Mouse (Mus musculus) liver, embryonic 13.5 days (tissue): Measurements from ENCODE around the gene Tmtc4. TPM values are rescaled to one million over a fixed set of nuclear protein-coding genes. Genes with fewer than 3 reads are reported as not detected.

Source experiments
- ATAC-seq: fragments of 200-750 bp; cut with Nextera tagmentation; 2 replicates; pipeline ENCODE4 v1.8.0; 2017; ENCODE audit warnings: low read depth, mild to moderate bottlenecking, moderate number of reproducible peaks, moderate library complexity
- DNase-seq: peaks from one replicate; pipeline ENCODE4 v3.0.0; 2022
- H3K27ac ChIP-seq: fragments of 300-500 bp; sonication (generic); 2 replicates; pipeline ENCODE4 v1.5.1; 2015; ENCODE audit warnings: moderate library complexity, mild to moderate bottlenecking, inconsistent platforms
- H3K27me3 ChIP-seq: fragments of 300-500 bp; sonication (generic); 2 replicates; pipeline ENCODE4 v1.6.1; 2015; ENCODE audit warnings: mild to moderate bottlenecking, inconsistent platforms
- H3K36me3 ChIP-seq: fragments of 300-500 bp; sonication (generic); 2 replicates; pipeline ENCODE4 v1.6.1; 2015; ENCODE audit warnings: mild to moderate bottlenecking, inconsistent platforms
- H3K4me1 ChIP-seq: fragments of 300-500 bp; sonication (generic); replicated peaks from 2 replicates; pipeline ENCODE4 v1.6.1; 2015; ENCODE audit warnings: inconsistent platforms
- H3K4me2 ChIP-seq: fragments of 300-500 bp; sonication (generic); 2 replicates; pipeline ENCODE4 v1.6.1; 2015; ENCODE audit warnings: inconsistent platforms, mild to moderate bottlenecking, moderate library complexity
- H3K4me3 ChIP-seq: fragments of 300-500 bp; sonication (generic); replicated peaks from 2 replicates; pipeline ENCODE4 v1.5.1; 2015; ENCODE audit warnings: mild to moderate bottlenecking, inconsistent platforms
- H3K9ac ChIP-seq: fragments of 300-500 bp; sonication (generic); 2 replicates; pipeline ENCODE4 v1.6.1; 2015; ENCODE audit warnings: mild to moderate bottlenecking, inconsistent platforms
- H3K9me3 ChIP-seq: fragments of 300-500 bp; sonication (generic); replicated peaks from 2 replicates; pipeline ENCODE4 v1.6.1; 2016; ENCODE audit warnings: inconsistent platforms
- WGBS: fragments of 180-500 bp; shearing (Covaris S2); methylation state at CpG from one replicate; pipeline ENCODE4 v1.1.7; 2015; ENCODE audit not compliant: insufficient replicate concordance; 5-methylcytosine and 5-hydroxymethylcytosine counted together
- polyA plus RNA-seq: library from polyadenylated mRNA; unstranded; fragments of >200 nt; fragmentation: Nextera tagmentation; extraction: Ambion mirVana; gene quantifications from 2 replicates; pipeline ENCODE4 v1.2.1, GENCODE M21; 2015

The Tmtc4 gene
- polyA plus RNA-seq, 1 experiment from 2014 or later = 3.1 TPM

DNA sequence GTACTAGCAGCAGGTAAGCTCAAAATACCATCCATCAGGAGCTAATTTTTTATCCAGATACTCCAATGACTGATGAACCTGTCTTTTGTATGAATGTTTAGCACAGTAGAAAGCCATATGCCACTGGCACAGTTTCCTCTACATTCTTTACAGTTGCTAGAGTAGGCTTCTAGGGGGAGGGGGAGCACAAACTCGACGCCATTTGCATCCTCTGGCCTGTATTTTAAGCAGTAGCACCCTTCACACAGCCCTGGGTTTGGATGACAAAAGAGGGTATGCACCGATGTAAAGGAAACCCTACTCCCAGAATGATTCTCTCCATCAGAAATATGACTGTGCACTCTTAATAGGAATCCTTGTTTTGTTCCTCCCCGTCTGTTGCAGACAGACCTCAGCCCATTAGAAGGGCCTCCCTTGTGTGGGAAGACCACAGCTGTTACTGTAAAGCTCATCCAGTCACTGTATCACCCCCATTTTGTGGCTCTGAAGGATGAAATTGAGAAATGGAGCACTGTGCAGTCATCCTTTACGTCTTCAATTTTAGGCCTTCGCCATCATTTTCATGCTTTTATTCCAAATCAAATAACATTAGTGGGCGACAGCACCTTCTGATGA, 100.9 kb downstream of the Tmtc4 start:
- Histone ChIP-seq H3K36me3 (no peaks in the 10 kb centered on the region; the same call in 1 of the 2 replicates), H3K4me1 (no peaks in the 10 kb centered on the region), H3K4me3 (no peak overlapping the region), H3K9me3 (no peaks in the 10 kb centered on the region), H3K9ac (no peak overlapping the region), H3K27ac (no peak overlapping the region), H3K27me3 (no peaks in the 10 kb centered on the region), H3K4me2 (no peak overlapping the region)
- no peak for DNase-seq
- ATAC-seq = no peak
- WGBS = 75% methylated on average over 7 of the region's 7 CpGs

DNA sequence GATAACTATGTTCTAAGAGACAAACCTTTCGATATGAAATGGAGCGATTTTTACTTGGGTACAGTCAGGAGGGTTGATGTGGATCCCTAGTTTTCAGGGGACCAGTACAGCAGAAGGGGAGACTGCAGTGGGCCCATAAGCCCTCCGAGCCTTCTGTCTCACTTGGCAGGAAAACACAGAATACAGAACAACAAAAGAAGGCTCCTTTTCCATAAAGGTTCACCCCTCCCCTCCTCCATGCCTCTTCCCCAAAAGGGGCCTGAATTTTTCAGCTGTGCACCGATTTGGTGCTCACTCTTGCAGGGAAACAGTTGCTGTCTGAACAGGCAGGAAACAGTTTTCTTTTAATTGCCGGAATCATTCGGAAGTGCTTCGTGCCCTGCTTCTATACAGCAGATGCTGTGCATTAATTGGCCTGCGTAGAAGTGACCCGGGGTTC, 101.6 kb downstream of the Tmtc4 start:
- no peaks in the 10 kb centered on the region for H3K27me3 ChIP-seq
- no peaks in the 10 kb centered on the region for H3K9me3 ChIP-seq
- H3K4me3 ChIP-seq = no peak overlapping the region
- ATAC-seq (no peak), DNase-seq (no peak)
- no peak overlapping the region for H3K4me2 ChIP-seq
- WGBS = 79% methylated on average over 9 of the region's 9 CpGs
- no peak overlapping the region for H3K9ac ChIP-seq
- H3K36me3 ChIP-seq = no peaks in the 10 kb centered on the region; the same call in 1 of the 2 replicates
- H3K27ac ChIP-seq = no peak overlapping the region
- H3K4me1 ChIP-seq = no peaks in the 10 kb centered on the region

DNA sequence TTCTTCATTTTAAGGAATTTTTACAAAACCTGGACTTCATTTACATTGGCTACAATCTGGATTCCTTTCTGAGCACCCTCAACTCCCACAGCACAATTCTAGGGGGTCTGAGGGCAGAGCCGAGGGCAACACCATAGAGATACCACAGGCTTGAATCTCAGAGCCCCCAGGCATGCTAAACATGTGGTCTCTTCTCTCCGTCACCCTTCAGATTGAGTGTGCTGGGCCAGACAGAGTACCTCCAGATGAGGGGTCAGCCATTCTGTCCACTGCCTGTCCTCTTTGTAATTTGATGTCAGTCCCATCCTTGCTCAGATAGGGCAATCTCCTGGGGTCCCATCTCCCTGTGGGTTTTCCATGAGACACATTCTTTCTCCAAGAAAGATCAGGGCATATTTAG, 102.1 kb downstream of the Tmtc4 start:
- DNase-seq = no peak
- no peak for ATAC-seq
- H3K4me3 ChIP-seq = no peak overlapping the region
- WGBS = 56% methylated on average over 2 of the region's 2 CpGs
- H3K4me2 ChIP-seq = no peak overlapping the region
- H3K9ac ChIP-seq = no peak overlapping the region
- H3K4me1 ChIP-seq = no peaks in the 10 kb centered on the region
- H3K9me3 ChIP-seq = no peaks in the 10 kb centered on the region
- H3K27me3 ChIP-seq = no peaks in the 10 kb centered on the region
- H3K27ac ChIP-seq = no peak overlapping the region
- H3K36me3 ChIP-seq = no peaks in the 10 kb centered on the region; the same call in 1 of the 2 replicates

DNA sequence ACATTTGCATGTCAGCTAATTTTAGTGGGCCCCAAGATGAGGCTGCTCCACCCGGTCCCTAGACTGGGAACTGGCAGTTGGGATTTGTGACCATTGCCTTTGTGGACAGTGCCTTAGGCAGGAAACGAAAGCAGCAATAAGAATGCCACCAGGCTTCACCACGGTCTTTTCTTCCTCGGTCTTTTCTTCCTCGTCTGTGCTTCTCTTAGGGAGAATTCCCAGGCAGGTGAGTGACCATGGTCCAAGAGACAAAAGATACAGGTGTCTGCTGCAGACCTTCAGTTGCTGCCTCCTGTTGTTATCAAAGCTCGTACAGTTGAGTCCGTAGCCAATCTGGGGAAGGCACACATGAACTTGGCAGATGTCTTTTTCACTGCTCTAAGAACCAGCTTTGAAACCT, 103.5 kb downstream of the Tmtc4 start:
- H3K9ac ChIP-seq = no peak overlapping the region
- 56% methylated on average over 7 of the region's 7 CpGs for WGBS

DNA sequence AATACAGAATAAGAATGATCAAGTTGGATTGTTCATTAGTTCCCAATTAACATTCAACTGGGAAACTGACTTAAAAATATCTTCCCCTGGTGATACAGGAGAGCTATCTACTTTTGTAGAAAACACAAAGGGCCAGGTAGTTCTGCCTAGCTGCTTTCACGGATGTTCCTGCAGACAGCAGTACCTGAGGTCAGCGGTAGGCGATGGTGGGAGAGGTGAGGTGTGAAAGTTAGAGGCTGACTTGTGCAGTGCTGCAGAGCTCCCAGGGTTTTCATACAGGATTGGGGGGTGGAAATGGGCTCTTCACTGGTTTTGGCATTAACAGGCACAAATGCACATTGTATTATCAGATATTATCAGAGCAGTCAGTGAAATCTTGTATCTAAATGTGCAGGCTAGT, 106.0 kb downstream of the Tmtc4 start:
- H3K9ac ChIP-seq = no peak overlapping the region
- H3K36me3 ChIP-seq = no peaks in the 10 kb centered on the region
- ATAC-seq (no peak), DNase-seq (no peak)
- H3K27ac ChIP-seq = no peak overlapping the region
- H3K9me3 ChIP-seq = no peaks in the 10 kb centered on the region
- 68% methylated on average over 3 of the region's 3 CpGs for WGBS
- H3K4me3 ChIP-seq = no peak overlapping the region
- no peak overlapping the region for H3K4me2 ChIP-seq
- H3K4me1 ChIP-seq = no peaks in the 10 kb centered on the region
- no peaks in the 10 kb centered on the region for H3K27me3 ChIP-seq

More for the DNA sequence above, 103.5 kb downstream of the Tmtc4 start:
- H3K4me3 ChIP-seq = no peak overlapping the region
- H3K27ac ChIP-seq = no peak overlapping the region
- H3K27me3 ChIP-seq = no peaks in the 10 kb centered on the region
- ATAC-seq (no peak), DNase-seq (no peak)
- H3K9me3 ChIP-seq = no peaks in the 10 kb centered on the region
- no peaks in the 10 kb centered on the region for H3K36me3 ChIP-seq
- H3K4me2 ChIP-seq = no peak overlapping the region
- H3K4me1 ChIP-seq = no peaks in the 10 kb centered on the region

DNA sequence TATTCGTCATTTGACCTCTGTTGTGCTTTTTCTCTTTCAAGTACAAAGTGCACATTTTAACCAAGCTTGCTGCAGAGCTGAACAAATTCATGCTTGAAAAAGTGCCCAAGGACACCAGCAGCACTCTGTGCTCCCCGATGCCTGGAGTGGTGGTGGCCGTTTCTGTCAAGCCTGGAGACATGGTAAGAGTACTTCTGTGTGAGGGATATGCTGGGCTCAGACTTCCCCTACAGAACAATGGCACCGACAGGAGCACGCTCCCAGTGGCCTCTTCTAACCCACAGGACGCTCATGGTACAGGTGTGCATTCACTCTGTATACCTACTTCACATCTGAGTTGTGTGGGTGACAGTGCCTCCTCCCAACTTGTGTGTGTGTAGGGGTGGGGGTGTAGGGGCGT, 107.1 kb downstream of the Tmtc4 start:
- 53% methylated on average over 7 of the region's 7 CpGs for WGBS
- H3K9me3 ChIP-seq = no peaks in the 10 kb centered on the region
- ATAC-seq = no peak
- no peak for DNase-seq
- H3K27ac ChIP-seq = no peak overlapping the region
- H3K4me1 ChIP-seq = no peaks in the 10 kb centered on the region
- H3K4me3 ChIP-seq = no peak overlapping the region
- no peak overlapping the region for H3K9ac ChIP-seq
- no peaks in the 10 kb centered on the region for H3K36me3 ChIP-seq
- no peaks in the 10 kb centered on the region for H3K27me3 ChIP-seq
- H3K4me2 ChIP-seq = no peak overlapping the region

GRCm38 (mm10) chr14:122876163-122876562, 107.7 kb downstream of the Tmtc4 start:
- DNase-seq (peak; percentile 22), ATAC-seq (no peak)
- Histone ChIP-seq H3K27me3 (no peaks in the 10 kb centered on the region), H3K4me3 (no peak overlapping the region), H3K4me2 (no peak overlapping the region), H3K27ac (no peak overlapping the region), H3K9ac (no peak overlapping the region), H3K36me3 (no peaks in the 10 kb centered on the region), H3K9me3 (no peaks in the 10 kb centered on the region), H3K4me1 (no peaks in the 10 kb centered on the region)
- 8% methylated on average over 6 of the region's 6 CpGs for WGBS

DNA sequence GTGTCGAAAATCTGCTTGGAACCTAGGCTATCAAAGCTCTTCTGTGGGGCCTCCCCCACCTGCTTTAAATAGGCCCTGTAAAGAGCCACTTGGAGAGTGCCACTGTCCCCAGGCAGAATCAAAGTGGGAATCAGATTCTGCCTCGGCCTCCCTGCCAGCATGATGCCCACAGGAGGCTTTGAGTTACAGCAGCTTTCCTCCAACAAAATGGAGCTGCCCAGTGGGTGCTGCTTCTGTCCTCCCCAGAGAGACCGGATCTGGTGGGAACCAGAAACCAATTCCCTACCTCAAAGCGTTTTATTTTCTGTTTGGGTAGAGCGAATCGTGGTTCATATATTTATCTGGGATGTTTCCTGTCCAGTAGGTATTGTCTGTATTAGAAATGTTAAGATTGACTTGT, 108.2 kb downstream of the Tmtc4 start:
- H3K9me3 ChIP-seq = no peaks in the 10 kb centered on the region
- H3K4me1 ChIP-seq = no peaks in the 10 kb centered on the region
- H3K4me3 ChIP-seq = no peak overlapping the region
- no peak overlapping the region for H3K4me2 ChIP-seq
- no peak for ATAC-seq
- 54% methylated on average over 6 of the region's 6 CpGs for WGBS
- no peak for DNase-seq
- no peaks in the 10 kb centered on the region for H3K36me3 ChIP-seq
- no peak overlapping the region for H3K27ac ChIP-seq
- H3K9ac ChIP-seq = no peak overlapping the region
- no peaks in the 10 kb centered on the region for H3K27me3 ChIP-seq

DNA sequence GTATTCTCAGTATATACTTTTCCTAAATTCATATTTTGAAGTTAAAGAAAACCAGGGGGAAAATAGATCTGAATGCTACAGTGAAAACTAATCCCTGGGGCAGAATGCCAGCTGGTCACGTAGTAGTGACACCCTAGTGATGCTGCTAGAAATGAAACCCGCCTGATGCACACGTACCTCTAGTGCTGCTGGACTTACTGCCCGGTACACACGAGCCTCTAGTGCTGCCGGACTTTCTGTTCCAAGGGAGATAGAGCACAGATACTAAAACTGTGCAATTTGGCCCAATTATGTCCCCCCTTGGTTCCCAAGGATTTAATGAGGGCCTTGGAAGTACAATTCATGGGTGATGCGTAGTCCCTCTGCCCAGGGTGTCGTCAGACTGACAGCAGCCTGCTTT, 108.8 kb downstream of the Tmtc4 start:
- H3K36me3 ChIP-seq = no peaks in the 10 kb centered on the region
- DNase-seq (no peak), ATAC-seq (no peak)
- H3K9me3 ChIP-seq = no peaks in the 10 kb centered on the region
- H3K27ac ChIP-seq = no peak overlapping the region
- WGBS = 80% methylated on average over 8 of the region's 8 CpGs
- H3K27me3 ChIP-seq = no peaks in the 10 kb centered on the region
- H3K9ac ChIP-seq = no peak overlapping the region
- no peak overlapping the region for H3K4me2 ChIP-seq
- H3K4me3 ChIP-seq = no peak overlapping the region
- H3K4me1 ChIP-seq = no peaks in the 10 kb centered on the region

DNA sequence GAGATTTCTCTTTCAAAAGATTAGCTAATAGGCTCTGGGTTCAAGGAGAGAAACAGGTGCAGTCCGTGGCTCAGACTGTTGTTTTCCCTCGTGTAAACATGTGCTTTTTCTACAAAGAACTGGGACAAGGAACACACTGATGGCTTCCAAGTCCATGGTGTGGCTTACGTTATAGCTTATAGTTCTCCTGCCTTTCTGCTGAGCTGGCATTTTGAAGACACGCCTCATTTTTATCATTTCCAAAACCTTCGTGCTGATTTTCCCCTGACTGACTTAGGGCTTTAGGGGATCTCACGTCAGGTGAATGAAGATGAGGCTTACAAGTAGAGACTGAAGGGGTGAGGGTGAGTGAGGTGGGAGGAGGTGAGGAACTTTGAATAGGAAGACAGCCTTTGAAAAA, 111.2 kb downstream of the Tmtc4 start:
- no peaks in the 10 kb centered on the region for H3K36me3 ChIP-seq
- H3K9ac ChIP-seq = no peak overlapping the region
- ATAC-seq (no peak), DNase-seq (no peak)
- H3K4me3 ChIP-seq = no peak overlapping the region
- no peak overlapping the region for H3K4me2 ChIP-seq
- H3K9me3 ChIP-seq = no peaks in the 10 kb centered on the region
- WGBS = 58% methylated on average over 6 of the region's 6 CpGs
- no peaks in the 10 kb centered on the region for H3K4me1 ChIP-seq
- no peak overlapping the region for H3K27ac ChIP-seq
- no peaks in the 10 kb centered on the region for H3K27me3 ChIP-seq

- Histone ChIP-seq H3K9me3 (no peaks in the 10 kb centered on the region), H3K36me3 (no peaks in the 10 kb centered on the region), H3K27ac (no peak overlapping the region), H3K9ac (no peak overlapping the region), H3K4me3 (no peak overlapping the region), H3K27me3 (no peaks in the 10 kb centered on the region), H3K4me1 (no peaks in the 10 kb centered on the region), H3K4me2 (no peak overlapping the region)
- WGBS = 57% methylated on average over 4 of the region's 4 CpGs
- ATAC-seq = no peak
- DNase-seq = no peak
Measured at GRCm38 (mm10) chr14:122871841-122872580, 111.8 kb downstream of the Tmtc4 start.

DNA sequence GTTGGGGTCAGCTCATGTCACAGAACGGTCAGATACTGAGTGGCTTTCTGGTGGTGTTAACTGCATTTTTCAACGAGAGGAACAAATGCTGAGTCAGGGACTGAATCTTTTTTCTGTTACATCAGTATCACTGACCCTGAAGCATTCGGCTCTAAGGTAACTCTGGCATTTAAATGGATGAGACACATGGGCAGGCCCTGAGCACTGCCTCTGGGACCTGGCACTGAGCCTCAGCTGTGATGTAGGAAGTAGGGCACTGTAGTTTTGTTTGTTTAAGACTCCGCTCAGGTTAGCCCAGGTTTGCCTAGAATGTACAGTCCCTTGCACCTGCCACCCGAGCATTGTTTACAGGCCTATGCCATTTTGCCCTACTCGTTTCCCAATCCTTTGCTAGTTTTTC, 114.0 kb downstream of the Tmtc4 start:
- Histone ChIP-seq H3K4me3 (no peak overlapping the region), H3K4me2 (no peak overlapping the region), H3K27me3 (no peaks in the 10 kb centered on the region), H3K9me3 (no peaks in the 10 kb centered on the region), H3K4me1 (no peaks in the 10 kb centered on the region), H3K27ac (no peak overlapping the region), H3K9ac (no peak overlapping the region), H3K36me3 (no peaks in the 10 kb centered on the region)
- ATAC-seq = no peak
- WGBS = 61% methylated on average over 6 of the region's 6 CpGs
- DNase-seq = no peak
